Mouse (Mus musculus) frontal cortex, postnatal 25 days (tissue): ENCODE data around the gene Zfp809.
"Not testable (repeated sequence)": the region's sequence is repeated elsewhere in the genome, so short reads cannot be mapped to it uniquely, and the experiment has no call there.

Experiments used
- DNase-seq, 2 experiments: peaks; one replicate each; pipeline ENCODE4 v3.0.0; 2022; ENCODE audit warnings: low spot score in 2 of 2

Zfp809 gene

GRCm38 (mm10) chr9:22225581-22226388 lies at the start of gene Zfp809:
Zfp809 (plus strand) TSS chr9:22225714.
- peak; percentile 100 for DNase-seq

GRCm38 (mm10) chr9:22188025-22188611 lies 37.4 kb upstream of the Zfp809 start, which contains the start of gene Zfp872:
Zfp872 (plus strand) TSS chr9:22188090.
- DNase-seq, result no peak

GRCm38 (mm10) chr9:22196412-22196811 lies 29.1 kb upstream of the Zfp809 start:
- DNase-seq, result no peak

- no peak for DNase-seq
Observed at GRCm38 (mm10) chr9:22213785-22214194, 11.7 kb upstream of the Zfp809 start.

- DNase-seq, result no peak
Observed at GRCm38 (mm10) chr9:22214549-22214948, 11.0 kb upstream of the Zfp809 start.

GRCm38 (mm10) chr9:22216705-22217104 lies 8.8 kb upstream of the Zfp809 start:
- DNase-seq, result no peak

GRCm38 (mm10) chr9:22217858-22218493 lies 7.5 kb upstream of the Zfp809 start:
- DNase-seq, result no peak

- DNase-seq, result no peak
Observed at GRCm38 (mm10) chr9:22224066-22224465, 1.4 kb upstream of the Zfp809 start.

- DNase-seq, result no peak
Observed at GRCm38 (mm10) chr9:22224536-22225503, 694 bp upstream of the Zfp809 start.

- not testable (repeated sequence) for DNase-seq
Observed at GRCm38 (mm10) chr9:22226389-22226673, 817 bp downstream of the Zfp809 start.

- no peak for DNase-seq
Observed at GRCm38 (mm10) chr9:22226846-22227245, 1.3 kb downstream of the Zfp809 start.

- no peak for DNase-seq
Observed at GRCm38 (mm10) chr9:22229386-22230026, 4.0 kb downstream of the Zfp809 start.

- no peak for DNase-seq
Observed at GRCm38 (mm10) chr9:22230061-22230460, 4.5 kb downstream of the Zfp809 start.

- no peak for DNase-seq
Observed at GRCm38 (mm10) chr9:22230556-22230955, 5.0 kb downstream of the Zfp809 start.

- DNase-seq, result no peak
Observed at GRCm38 (mm10) chr9:22240001-22240400, 14.5 kb downstream of the Zfp809 start.

- no peak for DNase-seq
Observed at GRCm38 (mm10) chr9:22244242-22244641, 18.7 kb downstream of the Zfp809 start.

GRCm38 (mm10) chr9:22256579-22256978 lies 31.1 kb downstream of the Zfp809 start:
- DNase-seq, result no peak

- no peak for DNase-seq
Observed at GRCm38 (mm10) chr9:22258784-22259183, 33.3 kb downstream of the Zfp809 start.

- DNase-seq, result peak; percentile 23 to 33
Observed at GRCm38 (mm10) chr9:22259184-22260091, 33.9 kb downstream of the Zfp809 start, which contains the start of gene Zfp599. Zfp599 (minus strand) TSS chr9:22259895.

GRCm38 (mm10) chr9:22260092-22260422 lies 34.5 kb downstream of the Zfp809 start:
- DNase-seq, result no peak
